Mouse (Mus musculus) right cerebral cortex, postnatal 4 days (tissue): ENCODE data around the gene Cxcl1.

Source experiments
- DNase-seq: peaks from one replicate; pipeline ENCODE4 v3.0.0-alpha.2; 2022

Cxcl1 gene

GRCm38 (mm10) chr5:90891464-90891813 lies 398 bp downstream of the Cxcl1 start:
- no peak for DNase-seq

- no peak for DNase-seq
Measured at GRCm38 (mm10) chr5:90894231-90894630, 3.2 kb downstream of the Cxcl1 start.

GRCm38 (mm10) chr5:90897429-90897828 lies 6.4 kb downstream of the Cxcl1 start:
- DNase-seq = no peak

- DNase-seq = no peak
Measured at GRCm38 (mm10) chr5:90899308-90899707, 8.3 kb downstream of the Cxcl1 start.

GRCm38 (mm10) chr5:90900147-90900546 lies 9.1 kb downstream of the Cxcl1 start:
- DNase-seq = peak; percentile 10

GRCm38 (mm10) chr5:90900688-90901087 lies 9.6 kb downstream of the Cxcl1 start:
- no peak for DNase-seq

GRCm38 (mm10) chr5:90902380-90903260 lies 11.6 kb downstream of the Cxcl1 start:
- DNase-seq = no peak

GRCm38 (mm10) chr5:90903339-90904020 lies 12.4 kb downstream of the Cxcl1 start, which contains the start of gene Cxcl2:
TSS of gene Cxcl2 (plus strand) at chr5:90903871.
- no peak for DNase-seq

- peak; percentile 77 for DNase-seq
Measured at GRCm38 (mm10) chr5:90908983-90909382, 17.9 kb downstream of the Cxcl1 start.

GRCm38 (mm10) chr5:90919495-90919894 lies 28.5 kb downstream of the Cxcl1 start:
- no peak for DNase-seq

- no peak for DNase-seq
Measured at GRCm38 (mm10) chr5:90922958-90923357, 31.9 kb downstream of the Cxcl1 start.

GRCm38 (mm10) chr5:90930546-90930945 lies 39.5 kb downstream of the Cxcl1 start:
- DNase-seq = no peak

- peak; percentile 78 for DNase-seq
Measured at GRCm38 (mm10) chr5:90930971-90931851, 40.2 kb downstream of the Cxcl1 start, which contains the start of gene Mthfd2l. TSS of gene Mthfd2l (plus strand) at chr5:90931117.

GRCm38 (mm10) chr5:90931911-90932310 lies 40.9 kb downstream of the Cxcl1 start:
- no peak for DNase-seq

GRCm38 (mm10) chr5:90936706-90937105 lies 45.7 kb downstream of the Cxcl1 start:
- DNase-seq = no peak
